Mouse (Mus musculus) neural tube, embryonic 14.5 days (tissue): ENCODE measurements at regions not wholly inside any gene's neighbourhood (a gene's known extent, or its start where the extent isn't known, plus 50 kb on each side); places are given as distances from the start of the nearest gene placed in this dataset.

Experiments
- ATAC-seq: fragments of 200-750 bp; cut with Nextera tagmentation; 2 replicates; pipeline ENCODE4 v1.8.0; 2017; ENCODE audit warnings: low read depth, mild to moderate bottlenecking, moderate TSS enrichment, moderate library complexity
- H3K27ac ChIP-seq: fragments of 300-500 bp; sonication (generic); 2 replicates; pipeline ENCODE4 v1.5.1; 2014; ENCODE audit warnings: low read depth, mild to moderate bottlenecking, control low read depth, low read length, moderate library complexity, mixed read lengths
- H3K27me3 ChIP-seq: fragments of 300-500 bp; sonication (generic); 2 replicates; pipeline ENCODE4 v1.6.1; 2014; ENCODE audit warnings: low read length; ENCODE audit not compliant: control insufficient read depth, insufficient read depth
- H3K36me3 ChIP-seq: fragments of 300-500 bp; sonication (generic); 2 replicates; pipeline ENCODE4 v1.6.1; 2014; ENCODE audit warnings: low read length, mixed read lengths; ENCODE audit not compliant: control insufficient read depth, insufficient read depth
- H3K4me1 ChIP-seq: fragments of 300-500 bp; sonication (generic); 2 replicates; pipeline ENCODE4 v1.6.1; 2014; ENCODE audit warnings: low read length; ENCODE audit not compliant: control insufficient read depth, insufficient read depth
- H3K4me2 ChIP-seq: fragments of 300-500 bp; sonication (generic); 2 replicates; pipeline ENCODE4 v1.6.1; 2014; ENCODE audit warnings: mild to moderate bottlenecking, low read depth, low read length, control low read depth
- H3K4me3 ChIP-seq: fragments of 300-500 bp; sonication (generic); 2 replicates; pipeline ENCODE4 v1.5.1; 2014; ENCODE audit warnings: low read depth, low read length, control low read depth, mixed read lengths
- H3K9ac ChIP-seq: fragments of 300-500 bp; sonication (generic); replicated peaks from 2 replicates; pipeline ENCODE4 v1.6.1; 2014; ENCODE audit warnings: low read depth, mild to moderate bottlenecking, control low read depth, low read length, mixed read lengths
- H3K9me3 ChIP-seq: fragments of 300-500 bp; sonication (generic); 2 replicates; pipeline ENCODE4 v1.6.1; 2016; ENCODE audit warnings: low read length; ENCODE audit not compliant: control insufficient read depth
- WGBS: fragments of 180-500 bp; shearing (Covaris S2); extraction: QIAGEN DNeasy Blood & Tissue Kit; methylation state at CpG from one replicate; pipeline ENCODE4 v1.1.7; 2014; 5-methylcytosine and 5-hydroxymethylcytosine counted together

DNA sequence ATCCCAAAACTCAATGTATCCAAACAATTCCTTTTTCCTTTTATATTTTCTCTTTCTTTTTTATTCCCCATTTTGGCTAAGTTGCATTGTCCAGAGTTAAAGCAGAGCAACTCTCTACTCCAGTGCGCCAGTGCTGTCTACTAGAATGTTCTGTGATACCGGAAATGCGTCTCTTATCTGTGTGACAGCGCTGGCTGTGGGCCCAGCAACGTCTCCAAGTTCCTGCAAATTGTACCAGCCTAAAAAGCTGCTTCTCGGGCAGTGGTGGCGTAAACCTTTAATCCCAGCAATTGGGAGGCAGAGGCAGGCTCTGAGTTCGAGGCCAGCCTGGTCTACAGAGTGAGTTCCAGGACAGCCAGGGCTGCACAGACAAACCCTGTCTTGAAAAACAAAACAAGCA lies 59.4 kb downstream of the Cox18 start:
- H3K4me1 ChIP-seq = no peaks in the 10 kb centered on the region
- H3K4me3 ChIP-seq = no peak overlapping the region
- H3K27ac ChIP-seq = no peak overlapping the region
- no peak overlapping the region for H3K4me2 ChIP-seq
- WGBS = 92% methylated on average over 8 of the region's 8 CpGs
- H3K9me3 ChIP-seq = no peaks in the 10 kb centered on the region
- no peak overlapping the region for H3K9ac ChIP-seq
- H3K27me3 ChIP-seq = no peaks in the 10 kb centered on the region
- ATAC-seq = no peak
- no peaks in the 10 kb centered on the region for H3K36me3 ChIP-seq

DNA sequence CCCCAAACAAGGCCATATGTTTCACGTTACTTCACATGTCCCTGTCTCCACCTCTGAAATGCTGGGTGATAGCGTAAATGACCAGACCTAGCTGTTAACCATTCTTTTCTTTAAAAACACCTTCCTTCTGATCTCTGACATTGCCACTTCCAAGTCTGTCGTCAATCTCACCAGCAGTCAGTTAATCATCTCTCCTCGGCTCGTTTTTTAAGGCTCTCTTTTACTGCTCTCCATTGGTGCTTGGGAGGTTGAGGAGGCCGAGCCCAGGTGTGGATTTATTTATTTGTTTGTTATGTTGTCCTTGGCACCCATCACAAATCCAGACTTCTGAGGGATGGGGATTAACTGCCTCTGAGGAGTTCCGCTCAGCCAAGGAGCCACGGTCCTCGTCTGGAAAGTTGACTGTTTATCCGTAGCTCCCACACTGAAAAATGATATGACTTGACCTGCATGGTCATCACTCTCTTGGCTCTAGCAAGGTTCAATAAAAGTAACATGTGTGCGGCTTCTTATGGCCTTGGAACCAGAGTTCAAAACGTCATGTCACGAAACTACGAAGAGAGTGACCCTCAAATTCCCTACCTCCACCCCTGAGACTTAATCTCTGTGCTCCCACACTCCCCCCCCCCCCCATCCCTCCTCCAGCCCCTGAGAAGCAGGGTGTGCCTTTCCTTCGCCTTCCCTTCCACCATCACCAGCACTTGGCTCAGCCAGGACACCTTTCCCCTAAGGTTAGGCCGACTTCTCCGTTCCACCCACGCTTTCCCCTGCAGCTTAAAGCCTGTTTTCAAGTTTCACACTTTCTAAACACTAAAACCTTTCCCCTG lies 60.6 kb downstream of the Cox18 start:
- no peak overlapping the region for H3K4me3 ChIP-seq
- no peaks in the 10 kb centered on the region for H3K36me3 ChIP-seq
- H3K9me3 ChIP-seq = no peaks in the 10 kb centered on the region
- ATAC-seq = no peak
- no peak overlapping the region for H3K27ac ChIP-seq
- no peaks in the 10 kb centered on the region for H3K4me1 ChIP-seq
- 85% methylated on average over 18 of the region's 18 CpGs for WGBS
- H3K27me3 ChIP-seq = no peaks in the 10 kb centered on the region
- H3K9ac ChIP-seq = no peak overlapping the region
- no peak overlapping the region for H3K4me2 ChIP-seq

DNA sequence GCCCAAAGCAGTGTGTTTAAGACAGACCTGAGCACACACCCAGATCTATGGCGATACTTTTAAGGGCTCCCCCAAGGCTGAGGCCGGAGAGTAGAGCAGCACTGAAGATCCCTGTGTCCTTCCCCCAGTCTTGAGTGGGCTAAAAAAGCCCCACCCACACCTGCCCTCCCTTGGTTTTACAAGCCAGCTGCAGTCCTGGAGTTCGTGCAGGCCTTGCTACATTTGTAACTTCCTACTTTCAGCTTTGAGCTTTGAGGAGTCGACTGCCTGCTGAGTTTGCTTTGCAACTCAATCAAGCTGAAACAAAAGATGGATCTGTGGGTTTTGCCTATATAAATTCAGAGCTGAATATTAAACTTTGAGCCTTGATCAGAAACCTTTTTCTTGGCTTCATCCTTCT lies 63.5 kb downstream of the Cox18 start:
- Histone ChIP-seq H3K4me2 (no peak overlapping the region), H3K4me3 (no peak overlapping the region), H3K27me3 (no peaks in the 10 kb centered on the region), H3K9ac (no peak overlapping the region), H3K9me3 (no peaks in the 10 kb centered on the region), H3K4me1 (no peaks in the 10 kb centered on the region), H3K36me3 (no peaks in the 10 kb centered on the region), H3K27ac (no peak overlapping the region)
- ATAC-seq = no peak
- WGBS = 57% methylated on average over 4 of the region's 4 CpGs

DNA sequence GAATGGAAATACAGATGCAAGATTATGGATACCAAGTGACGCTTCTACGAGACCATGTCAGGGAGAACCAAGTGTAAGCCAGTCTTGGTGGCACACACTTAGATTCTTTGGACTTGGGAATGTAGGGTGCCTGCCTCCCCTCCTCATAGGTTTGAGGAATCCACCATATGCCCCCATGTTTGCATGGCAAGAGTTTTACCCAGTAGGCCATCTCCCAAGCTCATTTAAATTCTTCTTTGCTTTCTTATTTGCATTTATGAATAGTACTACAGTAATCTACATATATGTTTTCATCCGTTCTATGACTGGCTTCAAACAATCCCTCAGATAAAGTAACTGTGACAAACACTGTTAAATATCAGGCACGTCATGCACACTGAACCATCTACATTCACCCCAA lies 67.3 kb downstream of the Cox18 start:
- H3K27me3 ChIP-seq = no peaks in the 10 kb centered on the region
- no peaks in the 10 kb centered on the region for H3K4me1 ChIP-seq
- no peak overlapping the region for H3K9ac ChIP-seq
- no peak overlapping the region for H3K27ac ChIP-seq
- ATAC-seq = no peak
- 95% methylated on average over 4 of the region's 4 CpGs for WGBS
- H3K4me3 ChIP-seq = no peak overlapping the region
- no peaks in the 10 kb centered on the region for H3K9me3 ChIP-seq
- no peaks in the 10 kb centered on the region for H3K36me3 ChIP-seq
- H3K4me2 ChIP-seq = no peak overlapping the region

DNA sequence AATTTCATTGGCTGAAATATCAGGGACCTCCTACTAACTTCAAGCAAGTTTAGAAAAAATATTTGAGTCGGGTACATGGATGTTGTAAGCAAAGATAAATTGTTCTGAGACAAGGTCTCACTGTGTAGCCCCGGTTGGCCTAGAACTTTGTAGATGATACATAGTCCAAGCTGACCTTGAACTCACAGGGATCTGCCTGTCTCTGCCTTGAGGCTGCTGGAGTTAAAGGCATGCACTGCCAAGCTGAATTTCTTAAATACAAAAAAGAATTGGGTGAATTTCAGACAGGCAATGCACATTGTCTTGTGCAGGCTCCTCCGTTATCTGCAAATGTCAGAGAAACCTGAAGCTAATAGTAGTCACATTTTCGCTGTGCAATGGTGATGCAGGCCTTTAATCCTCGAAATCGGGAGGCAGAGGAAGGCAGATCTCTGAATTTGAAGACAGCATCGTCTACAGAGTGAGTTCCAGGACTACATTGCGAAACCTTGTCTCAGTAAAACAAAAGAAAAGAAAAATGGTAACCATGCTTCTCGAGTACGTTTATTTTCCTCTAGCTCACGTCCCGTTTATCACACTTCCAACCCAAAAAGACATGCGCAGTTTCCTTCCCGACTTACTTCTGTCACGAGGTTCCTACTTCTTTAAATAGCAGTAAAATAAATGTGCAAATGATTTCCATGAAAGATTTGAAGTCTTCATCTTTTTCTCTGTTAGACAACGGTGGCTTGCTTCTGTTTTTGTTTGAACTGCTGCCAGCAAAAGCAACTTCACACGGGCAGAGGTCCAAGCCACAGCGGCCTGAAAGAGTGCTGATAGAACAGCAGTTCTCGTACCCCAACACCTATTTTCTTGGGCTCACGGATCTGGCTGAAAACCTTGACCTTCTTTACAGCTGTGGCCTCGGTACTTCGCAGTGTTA lies 73.9 kb downstream of the Cox18 start:
- Histone ChIP-seq H3K9ac (no peak overlapping the region), H3K9me3 (no peaks in the 10 kb centered on the region), H3K4me2 (no peak overlapping the region), H3K4me1 (no peaks in the 10 kb centered on the region), H3K27ac (no peak overlapping the region), H3K27me3 (no peaks in the 10 kb centered on the region), H3K4me3 (no peak overlapping the region), H3K36me3 (no peaks in the 10 kb centered on the region)
- ATAC-seq = no peak
- 84% methylated on average over 22 of the region's 22 CpGs for WGBS

DNA sequence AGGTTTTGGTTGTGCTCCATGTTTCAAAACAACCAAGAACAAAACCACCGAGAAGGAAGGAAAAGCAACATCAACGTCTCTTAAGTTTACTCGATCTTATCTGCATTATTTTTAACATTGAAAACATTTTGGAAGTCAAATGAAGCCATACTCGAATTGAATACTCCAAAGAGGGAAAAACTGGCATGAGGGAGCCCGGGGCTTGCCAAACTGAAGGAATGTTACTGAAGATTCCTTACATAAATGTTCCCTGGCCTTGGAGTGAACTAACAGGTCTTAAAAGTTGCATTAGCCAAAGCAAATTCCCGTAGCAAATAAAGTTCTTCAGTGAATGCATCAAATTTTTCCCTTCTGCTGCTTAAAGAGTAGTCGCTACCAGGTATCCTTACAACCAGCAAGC lies 87.8 kb downstream of the Cox18 start:
- H3K27me3 ChIP-seq = no peaks in the 10 kb centered on the region
- no peaks in the 10 kb centered on the region for H3K4me1 ChIP-seq
- no peaks in the 10 kb centered on the region for H3K36me3 ChIP-seq
- no peaks in the 10 kb centered on the region for H3K9me3 ChIP-seq
- no peak for ATAC-seq
- H3K4me3 ChIP-seq = no peak overlapping the region
- H3K27ac ChIP-seq = no peak overlapping the region
- no peak overlapping the region for H3K9ac ChIP-seq
- 84% methylated on average over 7 of the region's 7 CpGs for WGBS
- no peak overlapping the region for H3K4me2 ChIP-seq

DNA sequence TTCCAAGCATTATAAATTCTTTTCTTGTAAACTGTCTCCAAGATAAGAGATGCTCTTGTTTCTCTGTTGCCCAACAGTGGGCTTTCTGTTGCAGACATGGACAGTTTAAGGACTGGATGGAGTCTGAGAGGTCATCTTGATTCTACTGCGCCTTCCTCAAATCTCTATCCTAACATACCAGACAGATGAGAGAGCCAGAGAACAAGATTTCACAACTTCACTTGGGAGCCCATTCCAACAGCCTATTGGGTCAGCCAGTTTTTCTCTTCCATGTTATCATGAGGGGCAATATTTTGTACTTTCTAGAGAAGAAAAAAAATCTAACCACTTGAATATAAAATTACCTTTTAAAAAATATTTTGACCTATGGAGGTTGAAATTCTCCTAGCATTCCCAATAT lies 116.8 kb downstream of the Cox18 start:
- H3K27me3 ChIP-seq = no peaks in the 10 kb centered on the region
- no peaks in the 10 kb centered on the region for H3K4me1 ChIP-seq
- H3K27ac ChIP-seq = no peak overlapping the region
- H3K9me3 ChIP-seq = no peaks in the 10 kb centered on the region
- H3K9ac ChIP-seq = no peak overlapping the region
- no peak for ATAC-seq
- H3K4me2 ChIP-seq = no peak overlapping the region
- no peak overlapping the region for H3K4me3 ChIP-seq
- H3K36me3 ChIP-seq = no peaks in the 10 kb centered on the region
- WGBS = 97% methylated on average over 1 of the region's 1 CpGs

DNA sequence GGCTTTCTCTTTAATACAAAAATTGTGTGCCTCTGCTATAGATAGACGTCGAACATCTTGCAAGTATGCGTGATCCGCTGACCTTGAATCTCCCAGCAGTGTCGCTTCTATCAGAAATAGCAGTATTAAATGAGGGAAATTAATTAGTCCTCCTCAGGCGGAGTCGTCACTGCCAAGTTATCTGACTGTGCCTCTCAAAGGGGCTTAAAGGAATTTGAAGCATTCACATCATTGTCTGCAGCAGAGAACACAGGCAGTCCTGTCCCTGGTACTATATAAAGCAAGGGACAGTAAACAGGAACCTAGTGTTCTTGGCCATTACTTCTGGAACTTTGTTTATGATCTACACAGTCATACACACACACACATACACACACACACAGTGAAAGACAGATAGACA lies 119.1 kb downstream of the Cox18 start:
- H3K27me3 ChIP-seq = no peaks in the 10 kb centered on the region
- no peak overlapping the region for H3K9ac ChIP-seq
- H3K27ac ChIP-seq = no peak overlapping the region
- H3K4me3 ChIP-seq = no peak overlapping the region
- ATAC-seq = no peak
- H3K4me1 ChIP-seq = no peaks in the 10 kb centered on the region
- H3K9me3 ChIP-seq = no peaks in the 10 kb centered on the region
- no peak overlapping the region for H3K4me2 ChIP-seq
- 66% methylated on average over 7 of the region's 7 CpGs for WGBS
- H3K36me3 ChIP-seq = no peaks in the 10 kb centered on the region

DNA sequence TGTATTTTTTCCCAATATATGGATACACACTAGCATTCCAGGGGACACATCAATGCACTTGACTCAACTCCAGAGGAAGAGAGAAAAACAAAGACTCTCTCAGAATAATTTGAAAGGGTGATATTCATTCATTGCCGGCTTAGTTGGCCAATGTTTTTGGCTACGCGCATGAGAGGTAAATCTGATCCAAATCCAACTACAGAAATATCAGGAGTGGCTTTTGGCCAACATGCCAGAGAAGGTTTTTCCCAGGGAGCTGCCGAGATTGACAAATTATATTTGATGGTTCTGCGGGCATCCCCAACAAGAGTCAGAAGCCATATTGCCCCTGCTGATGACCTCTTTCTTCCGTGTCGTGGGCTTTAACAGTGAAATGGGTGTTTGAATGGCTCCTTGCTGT lies 135.3 kb downstream of the Cox18 start:
- H3K27ac ChIP-seq = no peak overlapping the region
- no peak for ATAC-seq
- no peak overlapping the region for H3K4me2 ChIP-seq
- H3K4me3 ChIP-seq = no peak overlapping the region
- H3K4me1 ChIP-seq = no peaks in the 10 kb centered on the region
- H3K27me3 ChIP-seq = no peaks in the 10 kb centered on the region
- H3K9me3 ChIP-seq = no peaks in the 10 kb centered on the region
- whole genome bisulfite sequencing = 84% methylated on average over 7 of the region's 7 CpGs
- H3K36me3 ChIP-seq = no peaks in the 10 kb centered on the region
- H3K9ac ChIP-seq = no peak overlapping the region
